Mouse (Mus musculus): Measurements from ENCODE around the gene Cyth1. TPM values are rescaled to one million over a fixed set of nuclear protein-coding genes. Genes with fewer than 3 reads are reported as not detected.
A peak's percentile ranks its signal among the peaks of the same experiment; 100 is the strongest.

The Cyth1 gene
- total RNA-seq (2021) = 10 to 100 TPM; 26.4 to 30.7 TPM
- long read RNA-seq, experiment 1, transcript Cyth1-201 (13 exons, 3,135 nt) = major isoform, 5 of 38 reads
- long read RNA-seq, experiment 1, partial matches to known transcripts = 0 of 38 reads
- long read RNA-seq, experiment 1, other reads (novel, unspliced or antisense) = 33 of 38 reads
- long read RNA-seq, experiment 2, partial matches to known transcripts = 1 of 18 reads
- long read RNA-seq, experiment 2, other reads (novel, unspliced or antisense) = 16 of 18 reads

DNA sequence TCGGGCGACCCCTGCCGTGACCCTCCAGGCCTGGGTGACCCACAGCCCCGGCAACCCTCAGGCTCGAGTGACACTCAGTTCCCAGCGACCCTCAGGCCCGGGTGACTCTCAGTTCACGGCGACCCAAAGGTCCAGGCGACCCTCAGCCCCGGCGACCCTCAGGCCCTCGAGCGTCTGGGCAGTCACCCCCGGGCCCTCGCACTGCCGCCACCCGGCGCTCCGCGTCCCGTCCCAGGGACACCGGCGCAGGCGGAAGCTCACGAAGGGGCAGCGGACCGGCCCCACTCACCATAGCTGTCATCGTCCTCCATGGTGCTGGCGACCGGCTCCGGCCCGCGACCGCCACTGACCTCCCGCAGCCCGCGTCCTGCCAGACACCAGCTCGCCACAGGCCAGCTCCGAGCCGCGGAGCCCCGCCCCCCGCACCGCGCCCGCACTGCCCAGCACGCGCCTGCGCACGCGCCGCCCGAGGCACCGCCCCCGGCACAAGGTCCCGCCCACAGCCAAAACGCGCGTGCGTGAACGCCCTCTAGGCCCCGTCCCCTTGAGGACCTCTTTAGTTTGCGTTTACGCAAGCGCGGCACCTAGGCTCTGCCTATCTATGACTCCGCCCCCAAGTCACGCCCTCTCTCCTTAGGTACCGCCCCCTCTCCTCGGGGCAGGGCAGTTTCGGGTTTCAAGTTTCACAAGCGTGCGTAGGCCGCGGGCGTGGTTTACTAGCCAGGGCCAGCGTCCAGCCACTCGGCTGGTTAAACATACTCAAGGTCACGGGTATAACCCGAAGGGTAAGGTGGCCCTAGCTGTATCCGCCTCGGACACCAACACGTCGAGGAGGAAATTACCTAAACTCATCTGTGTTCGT is at the start of gene Cyth1:
Gene Cyth1 (minus strand): TSS at position 443 of the 862 bp plus-strand sequence.
- peak; percentile 100 for DNase-seq

DNA sequence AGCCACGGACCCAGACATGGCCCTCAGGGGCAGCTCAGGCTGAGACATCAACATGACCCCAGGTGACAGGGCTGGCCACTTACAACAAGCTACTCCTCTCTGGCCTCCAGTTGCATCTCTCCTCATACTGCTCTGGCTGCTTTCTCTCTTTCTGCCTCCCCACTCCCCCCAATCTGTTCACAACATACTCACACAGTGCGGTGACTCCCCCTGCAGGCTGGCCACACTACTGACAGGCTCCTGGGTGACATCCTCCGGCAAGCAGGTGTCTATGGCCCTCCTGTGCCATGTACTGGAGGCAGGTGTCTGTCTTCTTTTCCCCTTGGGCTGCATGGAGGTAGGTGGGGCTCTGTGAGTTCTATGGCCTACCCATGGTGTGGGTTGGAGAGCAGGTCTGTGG is 49.6 kb upstream of the Cyth1 start:
- DNase-seq = no peak

DNA sequence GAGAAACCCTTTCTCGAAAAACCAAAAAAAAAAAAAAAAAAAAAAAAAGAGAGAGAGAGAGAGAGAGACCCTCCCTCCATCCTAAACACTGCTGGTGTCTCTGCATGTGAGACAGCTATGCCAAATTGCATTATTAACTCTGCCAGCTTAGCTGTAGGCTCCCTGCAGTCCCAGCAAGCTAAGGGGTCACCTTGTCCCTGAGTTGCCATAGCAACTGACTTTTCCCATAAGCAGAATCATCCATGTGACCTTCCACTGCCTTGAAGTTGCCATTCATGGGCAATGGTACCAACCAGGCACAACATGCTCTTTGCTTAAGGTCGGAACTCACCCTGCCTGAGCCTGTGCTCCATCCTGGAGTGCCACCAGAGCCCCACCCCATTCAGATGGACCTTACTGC is 46.6 kb upstream of the Cyth1 start:
- no peak for DNase-seq

DNA sequence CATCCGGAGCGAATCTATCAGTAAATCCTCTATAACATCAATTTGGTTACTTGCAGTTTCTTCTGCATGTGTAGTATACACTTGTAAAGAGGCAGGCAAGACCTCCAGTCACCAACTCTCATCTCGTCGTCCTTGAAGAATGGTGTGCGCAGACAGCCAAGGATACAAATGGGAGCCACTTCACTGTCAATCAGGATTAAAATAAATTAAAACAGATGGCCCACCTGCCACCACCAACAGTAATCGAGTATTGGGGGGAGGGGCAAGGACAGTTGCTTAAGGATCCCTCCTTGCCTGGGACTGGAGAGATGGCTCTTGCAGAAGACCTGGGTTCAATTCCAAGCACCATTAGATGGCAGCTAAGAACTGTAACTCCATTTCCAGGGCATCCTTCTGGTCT is 44.3 kb upstream of the Cyth1 start:
- no peak for DNase-seq

DNA sequence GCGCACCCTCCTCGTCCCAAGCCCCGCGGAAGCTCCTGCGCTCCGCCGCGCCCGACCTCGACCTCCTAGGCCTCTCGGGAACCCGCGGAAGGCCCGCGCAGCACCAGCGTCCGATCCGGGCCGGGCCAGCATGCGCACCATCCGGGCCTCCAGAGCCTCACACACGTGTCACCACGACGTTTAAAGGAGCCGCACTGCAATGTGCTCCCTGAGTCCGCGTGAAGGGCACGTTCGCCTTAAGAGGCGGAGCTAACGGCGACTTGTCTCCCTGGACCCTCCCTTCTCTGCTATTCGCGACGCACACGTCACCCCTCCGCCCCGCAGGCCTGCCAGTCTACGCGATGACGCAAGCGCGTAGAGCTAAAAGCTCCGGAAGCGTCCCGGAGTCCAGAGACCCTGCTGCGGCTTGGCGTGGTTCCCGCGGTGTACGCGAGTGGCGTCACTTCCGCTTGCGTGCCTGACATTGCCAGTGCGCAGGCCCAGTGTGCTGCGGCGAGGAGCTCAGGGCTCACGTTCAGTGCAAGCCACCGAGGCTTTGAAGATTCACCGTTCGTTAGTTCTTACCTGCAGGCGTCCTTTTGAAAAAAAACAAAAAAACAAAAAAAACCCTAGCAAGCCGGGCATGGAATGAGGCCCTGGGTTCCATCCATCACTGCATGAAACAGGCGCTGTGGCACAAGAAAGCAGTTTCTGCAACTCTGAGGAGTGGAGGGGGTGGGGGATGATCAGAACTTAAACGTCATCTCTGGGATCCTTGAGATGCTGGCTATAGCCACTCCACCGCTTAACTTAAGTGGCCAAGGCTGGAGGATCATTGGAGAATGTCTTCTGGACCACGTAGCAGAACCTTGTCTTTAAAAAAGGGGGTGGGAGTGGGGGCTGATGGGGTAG is 41.9 kb upstream of the Cyth1 start, which contains the start of gene Usp36:
Gene Usp36 (minus strand): TSS at position 246 of the 891 bp plus-strand sequence.
- DNase-seq = peak; percentile 100

DNA sequence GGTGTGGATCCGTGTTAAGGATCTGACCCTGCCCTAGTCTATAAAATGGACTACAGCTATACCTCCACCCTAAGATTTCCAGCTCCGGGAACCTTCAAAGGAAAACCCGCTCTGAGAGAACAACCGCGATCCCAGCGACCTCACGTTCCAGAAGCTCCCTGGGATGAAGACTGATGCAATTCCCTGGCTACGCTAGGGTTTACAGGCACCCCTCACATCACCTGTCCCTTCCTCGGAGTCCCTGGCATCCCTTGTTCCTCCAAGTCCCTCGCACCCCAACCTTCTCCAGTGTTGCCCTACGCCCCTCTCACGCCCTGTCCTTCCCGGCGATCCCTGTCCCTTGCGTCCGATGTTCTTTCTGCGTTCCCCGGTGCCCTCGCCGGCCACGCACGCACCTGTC is 41.2 kb upstream of the Cyth1 start:
- DNase-seq = no peak

DNA sequence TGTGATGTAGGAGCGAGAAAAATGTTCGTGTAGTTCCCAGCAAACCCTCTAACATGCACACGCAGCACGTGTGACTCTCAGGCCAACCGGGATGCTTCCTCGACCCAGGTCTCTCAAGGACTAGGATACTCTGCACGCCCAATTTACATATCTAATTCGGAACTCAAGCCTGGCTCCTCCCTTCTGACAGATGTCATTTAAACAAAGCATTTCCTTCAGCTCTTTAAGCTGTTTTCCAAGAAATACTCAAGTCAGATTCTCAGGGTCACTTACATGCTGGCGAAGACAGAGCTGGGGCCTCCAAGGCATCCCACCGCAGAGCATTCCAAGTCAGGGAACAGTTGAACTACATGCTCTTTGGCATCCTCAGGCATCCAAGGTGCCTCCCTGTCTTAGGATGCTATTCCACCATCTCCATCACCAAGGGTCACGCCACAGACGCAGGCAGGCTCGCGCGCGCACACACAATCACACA is 40.7 kb upstream of the Cyth1 start:
- no peak for DNase-seq

DNA sequence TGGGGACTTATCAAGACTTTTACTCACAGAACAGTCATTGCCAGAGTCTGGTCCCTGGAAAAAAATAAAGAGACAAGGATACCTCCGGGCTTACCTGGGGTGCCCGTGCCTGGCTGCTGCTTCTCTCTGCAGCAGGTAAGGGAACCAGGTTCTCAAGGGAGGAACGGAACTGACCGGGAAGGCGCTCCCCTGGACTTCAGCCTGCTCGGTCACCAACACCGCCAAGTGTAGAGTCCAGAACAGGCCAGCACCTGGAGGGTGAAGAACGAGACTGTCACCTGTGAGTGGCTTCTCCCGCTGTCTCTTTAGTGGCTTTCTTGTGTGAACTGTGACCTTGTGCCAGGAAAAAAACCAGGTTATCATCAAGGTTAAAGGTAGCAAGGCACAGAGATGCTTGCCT is 39.2 kb upstream of the Cyth1 start:
- DNase-seq = no peak

DNA sequence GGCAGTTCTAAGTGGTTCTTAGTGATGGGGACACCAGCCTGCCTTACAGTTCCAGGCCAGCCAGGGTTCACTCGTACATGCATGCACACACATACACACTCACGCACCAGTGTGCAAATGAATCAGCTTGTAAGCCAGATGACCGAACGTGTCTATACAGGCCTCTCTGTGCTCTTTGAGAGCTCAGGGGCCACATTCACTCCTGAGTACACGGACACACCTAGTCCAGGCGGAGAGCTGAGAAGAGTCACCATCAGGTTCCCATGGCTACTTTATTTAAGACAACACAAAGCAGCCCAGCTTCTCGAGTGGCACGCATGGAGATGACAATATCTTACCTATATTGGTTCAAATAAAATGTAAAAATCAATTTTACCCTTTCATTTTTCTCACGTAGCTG is 38.0 kb upstream of the Cyth1 start:
- DNase-seq = no peak

DNA sequence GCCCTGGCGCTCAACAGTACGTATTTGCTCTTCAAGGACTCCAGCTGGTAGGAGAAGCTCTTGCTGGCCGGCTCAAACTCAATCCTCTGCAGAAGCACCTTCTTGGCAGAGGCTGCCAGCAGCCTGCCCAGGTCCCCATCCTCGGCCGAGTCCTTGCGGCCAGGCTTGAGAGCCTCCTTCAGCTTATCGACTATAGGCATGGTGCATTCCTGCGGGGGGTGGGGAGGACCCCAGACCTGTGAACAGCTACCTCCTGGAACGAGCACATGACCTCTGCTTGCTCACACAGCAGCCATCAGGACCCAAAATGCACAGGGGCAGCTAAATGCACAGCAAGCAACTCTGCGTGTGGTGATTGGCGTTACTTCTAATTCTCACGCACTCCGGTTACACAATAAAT is 37.4 kb upstream of the Cyth1 start:
- no peak for DNase-seq

DNA sequence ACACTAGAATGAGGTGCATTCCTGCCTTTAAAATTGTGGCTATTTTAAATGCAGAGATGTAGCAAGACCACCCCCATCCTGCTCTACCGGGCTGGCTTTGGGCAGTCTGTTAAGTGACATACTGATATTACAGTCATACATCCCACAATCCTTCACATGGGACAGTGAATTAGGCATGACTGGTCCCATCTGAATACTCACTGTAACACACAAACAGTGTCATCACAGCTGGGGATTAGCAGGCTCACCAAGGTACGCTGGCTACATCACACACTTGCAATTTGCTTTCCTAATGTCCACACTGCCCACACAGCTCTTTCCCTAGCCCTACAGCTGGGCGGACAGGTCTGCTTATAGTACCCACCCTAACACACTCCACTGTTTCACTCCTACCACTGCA is 31.8 kb upstream of the Cyth1 start:
- no peak for DNase-seq

DNA sequence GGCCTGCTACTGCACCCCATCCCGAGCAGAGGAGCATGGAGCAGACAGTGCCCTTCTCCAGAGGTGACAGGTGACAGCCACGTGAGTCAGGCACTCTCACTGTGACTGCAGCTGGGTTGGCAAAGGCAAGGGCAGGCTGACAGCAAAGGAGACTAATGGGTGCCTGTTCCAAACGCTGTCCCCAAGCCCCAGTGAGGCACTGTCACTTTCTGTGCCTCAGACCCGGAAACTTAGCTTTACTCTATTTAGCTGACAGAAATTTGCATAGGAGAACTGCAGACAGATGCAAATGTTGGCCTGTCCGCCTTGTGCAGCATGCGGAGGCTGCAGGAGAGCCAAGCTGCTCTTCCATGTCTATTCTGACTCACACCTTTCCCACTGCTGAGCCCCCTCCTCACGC is 27.9 kb upstream of the Cyth1 start:
- no peak for DNase-seq

DNA sequence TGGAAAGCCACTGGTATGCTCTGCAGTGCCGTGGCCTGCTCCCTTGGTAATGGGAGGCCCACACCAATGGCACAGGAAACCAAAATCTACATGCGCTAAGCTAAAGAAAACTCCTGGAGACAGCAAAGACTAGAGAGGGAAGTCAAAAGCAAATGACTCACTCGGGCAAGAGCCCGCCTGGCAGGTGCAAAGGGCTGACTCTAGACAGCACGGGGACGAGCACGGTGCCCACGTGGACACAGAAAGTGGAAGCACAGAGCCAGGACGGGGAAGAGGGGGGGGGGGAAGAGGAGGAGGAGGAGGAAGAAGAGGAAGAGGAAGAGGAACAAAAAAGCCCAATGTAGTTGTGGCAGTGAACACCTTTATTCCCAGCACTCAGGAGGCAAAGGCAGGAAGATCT is 26.7 kb upstream of the Cyth1 start:
- DNase-seq = no peak

DNA sequence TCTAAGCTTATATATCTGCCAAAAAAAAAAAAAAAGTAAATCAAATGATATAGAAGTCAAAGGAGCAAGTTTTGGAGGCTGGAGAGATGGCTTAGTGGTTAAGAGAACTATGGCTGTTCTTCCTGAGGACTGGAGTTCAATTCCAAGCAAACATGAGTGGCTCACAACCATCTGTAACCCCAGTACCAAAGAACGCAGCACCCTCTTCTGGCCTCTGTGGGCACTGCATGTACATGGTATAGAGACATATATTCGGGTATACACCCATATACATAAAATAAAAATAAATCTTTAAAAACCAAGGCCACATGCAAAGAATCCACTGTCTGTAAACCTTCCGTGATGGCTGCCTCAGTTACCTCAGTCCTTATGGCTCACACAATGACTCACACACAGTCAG is 21.4 kb upstream of the Cyth1 start:
- DNase-seq = no peak

DNA sequence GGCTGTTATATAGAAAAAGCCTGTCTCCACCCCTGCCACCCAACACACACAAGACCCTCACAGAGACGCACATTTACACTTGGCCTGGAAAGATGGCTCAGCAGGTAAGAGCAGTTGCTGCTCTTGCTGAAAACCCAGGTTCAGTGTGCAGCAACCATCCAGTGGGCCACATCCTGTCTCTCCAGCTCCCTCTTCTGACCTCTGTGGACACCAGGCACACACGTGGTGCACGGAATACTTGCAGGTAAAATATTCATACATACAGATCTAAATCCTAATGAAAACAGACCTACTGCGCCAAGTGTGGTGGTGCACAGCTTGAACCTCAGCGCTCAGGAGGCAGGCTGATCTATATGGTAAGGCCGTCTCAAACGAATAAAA is 18.3 kb upstream of the Cyth1 start:
- no peak for DNase-seq

DNA sequence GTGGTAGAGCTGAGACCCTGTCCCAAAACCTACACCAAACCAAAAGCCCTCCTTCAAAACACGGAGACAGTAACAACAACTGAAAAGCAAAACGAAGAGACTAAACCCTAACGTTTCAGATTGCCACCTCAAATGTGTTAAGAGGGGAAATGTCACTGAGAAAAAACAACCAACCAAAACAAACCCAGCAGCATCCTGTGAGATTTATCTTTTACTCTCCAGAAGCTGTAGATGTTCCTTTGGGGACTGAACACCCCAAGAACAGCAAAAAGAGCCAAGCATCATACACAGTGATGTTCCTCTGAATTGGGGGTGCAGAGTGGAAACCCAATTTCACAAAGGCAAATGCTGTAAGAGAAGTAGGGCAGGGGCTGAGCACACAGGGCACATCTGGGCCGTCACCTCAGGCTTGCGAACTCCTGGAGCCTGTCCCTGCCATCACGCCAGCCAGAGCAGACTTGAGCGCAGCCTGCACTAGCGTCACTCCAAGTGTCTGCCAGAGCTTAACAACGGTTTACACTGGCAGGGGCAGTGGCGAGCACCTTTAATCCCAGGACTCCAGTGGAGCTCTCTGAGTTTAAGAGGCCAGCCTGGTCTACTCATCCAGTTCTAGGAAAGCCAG is 17.8 kb upstream of the Cyth1 start:
- no peak for DNase-seq

DNA sequence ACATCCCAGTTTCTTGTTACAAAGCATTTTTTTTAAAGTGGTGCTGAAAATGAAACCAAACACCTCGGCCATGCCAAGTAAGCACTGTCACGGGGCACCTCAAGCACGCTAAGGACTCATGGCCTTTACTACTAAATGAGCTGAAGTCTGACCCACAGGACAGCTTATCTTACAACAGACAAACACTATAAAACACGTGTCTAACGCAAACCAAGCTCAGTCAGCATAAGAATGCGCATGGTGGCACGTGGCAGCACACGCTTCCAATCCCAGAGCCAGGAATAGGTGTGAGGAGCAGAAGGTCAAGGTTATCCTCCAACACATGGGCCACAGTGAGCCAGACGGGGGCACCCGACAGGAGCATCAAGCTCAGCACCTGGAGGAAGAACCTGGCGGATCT is 17.2 kb upstream of the Cyth1 start:
- no peak for DNase-seq

DNA sequence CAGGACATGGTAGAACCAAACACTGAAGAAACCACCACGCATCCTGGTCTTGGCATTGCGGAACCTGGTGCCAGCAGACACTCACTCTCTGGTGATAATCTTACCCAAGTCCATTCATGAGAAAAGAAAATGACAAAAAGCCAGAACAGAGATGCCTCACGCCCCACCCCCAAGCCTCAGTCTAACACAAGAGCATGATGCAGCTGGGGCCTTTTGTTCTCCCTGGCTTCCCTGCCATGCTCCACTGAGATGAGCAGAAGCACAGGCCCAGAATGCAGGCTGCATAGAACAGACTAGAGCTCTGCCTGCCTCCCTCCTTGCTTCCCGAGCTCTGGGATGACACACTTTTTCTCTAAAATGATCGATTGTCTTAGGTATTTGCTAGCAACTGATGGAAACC is 14.8 kb upstream of the Cyth1 start:
- DNase-seq = no peak

DNA sequence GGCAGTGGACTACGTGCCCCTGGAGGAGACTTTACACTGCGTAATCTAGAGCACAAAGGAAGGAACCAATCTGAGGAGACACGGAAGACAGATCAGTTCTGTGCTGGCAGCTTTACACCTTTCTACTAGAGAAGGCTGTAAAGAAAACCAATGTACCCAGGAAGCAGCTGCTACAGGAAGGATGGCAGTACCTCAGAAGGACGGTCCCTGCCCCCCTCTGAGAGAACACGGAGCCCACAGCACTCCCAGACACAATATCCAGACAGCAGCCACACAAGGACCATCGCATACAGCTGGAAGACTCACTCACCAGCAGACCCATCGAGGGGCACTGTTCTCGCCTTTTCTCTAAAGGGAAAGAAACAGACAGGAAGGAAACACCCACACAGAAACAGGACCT is 11.7 kb upstream of the Cyth1 start:
- DNase-seq = no peak

DNA sequence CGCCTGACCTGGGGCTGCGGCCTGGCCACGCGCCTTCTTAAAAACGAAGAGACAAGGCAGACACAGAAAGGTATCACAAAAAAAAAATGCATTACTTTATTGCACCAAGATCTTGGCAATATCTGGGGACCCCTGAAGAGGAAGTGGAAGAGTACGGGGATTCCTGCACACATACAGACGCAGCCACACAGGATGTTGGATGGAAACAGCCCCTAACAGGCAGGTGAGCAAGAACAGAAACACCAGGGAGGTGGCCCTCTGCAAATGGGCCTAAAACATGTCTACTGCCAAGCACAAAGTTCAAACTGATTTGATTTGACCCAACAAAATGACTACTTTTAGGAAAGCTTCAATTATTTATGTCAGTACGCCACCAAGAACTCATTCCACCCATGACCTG is 11.2 kb upstream of the Cyth1 start:
- no peak for DNase-seq

DNA sequence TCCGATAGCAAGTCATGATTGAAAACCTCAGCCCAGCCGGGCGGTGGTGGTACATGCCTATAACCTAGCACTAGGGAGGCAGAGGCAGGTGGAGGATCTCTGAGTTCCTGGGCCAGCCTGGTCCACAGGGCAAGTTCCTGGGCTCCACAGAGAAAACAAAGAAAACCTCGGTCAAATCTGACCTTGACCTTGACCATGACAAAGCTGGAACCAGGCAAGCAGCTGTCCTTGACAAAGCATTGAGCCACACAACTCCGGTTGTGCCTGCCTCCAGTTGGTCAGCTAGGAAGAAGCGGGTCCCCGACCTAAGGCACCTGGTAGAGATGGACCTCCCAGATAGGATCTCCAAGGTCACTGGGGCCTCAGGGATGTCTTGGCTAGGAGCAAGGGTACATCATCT is 8.0 kb upstream of the Cyth1 start:
- DNase-seq = no peak
